Mouse (Mus musculus) left cerebral cortex, postnatal 4 days (tissue): ENCODE data around the gene Pard3. TPM values are rescaled to one million over a fixed set of nuclear protein-coding genes. Genes with fewer than 3 reads are reported as not detected.
"Not testable (repeated sequence)": the region's sequence is repeated elsewhere in the genome, so short reads cannot be mapped to it uniquely, and the experiment has no call there.

ENCODE experiments used
- DNase-seq: peaks from one replicate; pipeline ENCODE4 v3.0.0-alpha.2; 2022
- intact Hi-C: fragments of 180-260 bp; cut with DNase I; formaldehyde crosslinking; loops from one replicate; pipeline ENCODE4 v1.15.1; 2025
- total RNA-seq, 2 experiments: library from RNA; stranded (reverse); gene quantifications; 2 replicates each; pipeline ENCODE4 v1.2.3; 2021

The Pard3 gene
- total RNA-seq, 2 experiments from 2014 or later, result 25.5 to 27.0 TPM

DNA sequence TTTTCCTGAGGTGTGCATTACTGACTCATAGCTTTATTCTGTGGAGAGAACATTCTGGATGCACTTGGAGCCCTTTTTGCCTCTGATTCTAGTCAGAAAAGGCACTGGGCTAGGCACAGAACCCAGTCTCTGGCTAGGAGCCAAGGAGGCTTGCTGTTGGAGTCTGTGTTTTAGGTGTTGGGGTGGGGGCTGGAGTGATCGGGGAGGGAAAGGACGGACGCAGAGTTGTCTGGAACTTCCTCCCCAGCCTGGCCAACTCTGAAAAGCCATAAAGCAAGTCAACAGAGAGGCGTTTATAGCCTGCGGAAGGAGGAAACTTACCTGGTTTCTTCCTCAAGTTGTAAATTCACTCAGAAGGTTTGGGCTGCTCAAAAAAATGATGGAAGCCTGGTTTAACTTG is 70.6 kb downstream of the Pard3 start:
- intact Hi-C loops, result loop anchor here (10.0 kb wide), 1 partner anchor 70 kb away; the partner anchor contains the start of gene Pard3
- DNase-seq, result no peak

DNA sequence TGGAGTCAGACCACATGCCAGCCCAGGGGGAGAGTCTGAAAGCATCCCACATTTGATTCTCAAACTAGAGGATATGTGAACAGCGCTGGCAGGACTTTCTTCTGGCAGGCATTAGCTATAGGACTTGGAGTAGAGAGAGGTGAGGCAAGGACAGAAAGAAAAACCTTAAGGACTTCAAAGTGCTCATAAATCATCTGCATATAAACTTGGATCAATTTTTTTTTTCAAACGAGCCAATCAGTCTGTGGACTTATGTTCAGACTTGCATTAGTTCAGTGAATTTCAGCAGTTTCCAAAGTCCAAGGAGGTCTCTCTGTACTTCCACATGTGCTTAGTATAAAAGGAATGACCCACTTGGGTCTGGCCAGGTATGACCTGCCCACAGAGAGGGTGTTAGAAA is 72.5 kb downstream of the Pard3 start:
- intact Hi-C loops, result loop anchor here (2.0 to 10.0 kb wide), 2 partner anchors 71 to 149 kb away; partner anchors contain the start of gene Pard3
- no peak for DNase-seq

DNA sequence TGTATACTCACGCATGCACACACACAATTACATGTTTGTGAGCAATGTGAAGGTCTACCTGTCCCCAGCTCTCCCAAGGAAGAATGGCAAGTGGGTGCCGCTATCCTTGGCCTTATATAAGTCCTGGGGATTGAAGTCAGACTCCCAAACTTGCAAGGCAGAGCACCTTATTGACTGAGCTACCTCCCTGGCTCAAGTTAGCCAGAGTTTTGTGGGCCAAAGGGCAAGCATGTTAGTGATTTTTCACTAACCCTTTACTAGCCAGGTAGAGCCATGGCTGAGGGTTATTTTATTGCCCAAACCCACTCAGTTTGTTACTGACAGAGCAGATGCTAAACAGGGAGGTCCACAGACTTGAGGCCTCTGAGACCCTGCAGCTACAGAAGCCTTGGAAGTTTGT is 73.1 kb downstream of the Pard3 start:
- DNase-seq, result no peak
- intact Hi-C loops, result loop anchor here (2.0 to 10.0 kb wide), 2 partner anchors 72 to 150 kb away; partner anchors contain the start of gene Pard3

DNA sequence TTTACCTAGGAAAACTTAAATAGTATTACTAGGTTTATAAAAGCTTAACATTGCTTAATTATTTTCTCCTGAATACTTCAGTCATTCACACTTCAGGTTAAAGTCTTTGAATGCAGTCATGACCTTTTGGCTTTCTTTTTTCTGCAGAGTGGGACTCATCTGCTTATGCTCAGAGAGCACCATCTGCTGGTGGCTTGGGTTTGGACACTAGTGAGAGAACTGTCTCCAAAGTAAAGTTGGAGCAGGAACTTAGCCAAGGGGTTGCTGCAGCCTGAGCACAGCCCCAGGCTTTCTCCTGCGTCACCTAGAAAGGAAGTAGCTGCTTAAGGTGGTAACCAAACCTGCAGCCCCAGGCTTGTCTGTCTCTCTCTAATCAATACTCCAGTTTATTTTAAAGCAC is 75.5 kb downstream of the Pard3 start:
- DNase-seq, result peak; percentile 86
- intact Hi-C loops, result loop anchor here (10.0 kb wide), 1 partner anchor 74 kb away; the partner anchor contains the start of gene Pard3

DNA sequence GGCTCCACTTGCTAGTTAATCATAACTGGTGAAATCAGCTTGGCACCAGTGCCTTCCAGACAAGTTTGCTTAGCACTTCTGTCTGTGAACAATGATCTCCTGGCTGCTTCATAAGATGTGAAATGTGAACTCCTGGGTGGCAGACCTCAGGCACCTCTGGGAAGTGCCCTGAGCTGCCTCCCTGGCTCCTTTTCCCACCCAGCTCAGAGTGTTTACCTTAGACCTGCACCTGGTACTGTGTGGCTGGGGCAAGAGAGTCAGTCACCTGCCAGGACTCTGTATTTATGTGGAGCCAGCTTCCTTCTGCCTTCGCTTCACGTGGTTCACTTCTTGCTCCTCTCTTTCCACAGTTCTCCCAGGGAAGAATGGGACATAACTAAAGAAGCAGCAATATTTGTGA is 77.3 kb downstream of the Pard3 start:
- intact Hi-C loops, result no loop called here
- no peak for DNase-seq

DNA sequence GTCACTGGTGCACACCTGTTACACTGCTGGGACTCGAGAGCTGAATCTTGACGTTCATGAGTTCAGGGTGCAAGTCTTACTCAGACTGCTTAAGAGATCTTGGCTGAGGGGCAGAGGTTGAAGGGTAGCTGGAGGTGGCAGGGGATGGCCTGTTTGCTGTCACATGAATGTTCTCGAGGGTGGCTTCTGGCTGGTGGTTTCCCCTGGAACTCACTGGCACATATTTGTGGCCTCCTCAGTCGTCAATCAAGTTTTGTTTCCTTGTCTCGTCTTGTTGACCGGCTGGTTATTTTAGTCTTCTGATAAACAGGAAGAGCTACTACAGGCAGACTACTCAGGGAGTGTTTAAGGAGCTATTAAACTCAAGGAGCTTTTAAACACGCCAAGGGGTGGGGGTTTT is 79.9 kb downstream of the Pard3 start:
- intact Hi-C loops, result no loop called here
- DNase-seq, result no peak

DNA sequence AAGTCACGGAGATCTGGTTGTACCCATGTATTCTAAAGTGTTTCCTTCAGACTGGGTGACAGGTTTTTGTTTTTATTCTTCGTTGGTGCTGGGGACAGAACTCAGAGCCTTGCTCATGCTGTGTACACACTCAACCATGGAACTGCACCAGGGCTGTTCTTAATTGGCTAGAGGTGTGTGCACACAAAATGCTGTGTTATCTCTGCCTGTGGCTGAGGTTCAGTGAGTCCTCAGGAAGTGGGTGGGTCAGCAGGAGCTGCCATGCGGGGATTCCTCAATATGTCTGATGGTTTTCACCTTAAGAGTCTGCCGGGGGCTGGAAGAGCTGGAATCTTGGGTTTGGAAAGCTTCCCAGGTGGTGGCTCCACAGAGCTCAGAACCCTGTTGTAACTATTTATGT is 80.9 kb downstream of the Pard3 start:
- intact Hi-C loops, result no loop called here

DNA sequence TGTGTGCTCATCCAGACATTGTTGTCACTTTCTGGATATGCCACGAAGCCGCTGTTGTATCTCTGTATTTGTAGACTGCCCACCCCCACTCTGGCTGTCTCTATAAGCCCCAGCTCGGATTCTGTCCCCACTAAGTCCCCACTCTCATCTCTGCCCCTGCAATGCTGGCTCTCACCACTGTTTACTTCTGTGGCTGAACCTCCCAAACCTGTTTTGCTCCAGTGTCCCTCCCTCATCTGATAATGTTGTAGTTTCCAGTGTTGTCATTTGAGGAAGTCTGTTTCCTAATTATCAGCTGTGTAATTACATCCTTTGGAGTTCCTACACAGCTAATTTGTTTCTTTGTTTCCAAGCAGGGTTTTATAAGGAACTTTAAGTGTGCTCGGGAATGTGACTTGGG is 81.4 kb downstream of the Pard3 start:
- no peak for DNase-seq
- intact Hi-C loops, result no loop called here

More for the DNA sequence above, 80.9 kb downstream of the Pard3 start:
- no peak for DNase-seq

DNA sequence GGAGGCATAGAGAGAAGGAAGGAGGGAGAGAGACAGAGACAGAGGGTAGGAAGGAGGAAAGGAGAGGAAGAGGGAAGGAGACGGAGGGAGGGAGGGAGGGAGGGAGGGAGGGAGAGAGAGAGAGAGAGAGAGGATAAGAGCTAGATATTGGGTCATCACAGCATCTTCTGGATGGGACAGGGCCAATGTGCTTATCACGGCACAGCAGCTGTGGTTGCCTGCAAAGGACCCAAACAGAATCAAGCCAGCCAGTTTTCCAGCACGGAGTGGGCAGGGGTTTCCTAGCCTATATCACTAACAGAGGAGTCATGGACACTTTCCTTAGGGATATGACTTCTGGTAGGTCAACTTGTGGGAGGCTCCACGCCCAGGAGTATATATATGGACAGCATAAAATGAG is 82.4 kb downstream of the Pard3 start:
- DNase-seq, result no peak
- intact Hi-C loops, result no loop called here

DNA sequence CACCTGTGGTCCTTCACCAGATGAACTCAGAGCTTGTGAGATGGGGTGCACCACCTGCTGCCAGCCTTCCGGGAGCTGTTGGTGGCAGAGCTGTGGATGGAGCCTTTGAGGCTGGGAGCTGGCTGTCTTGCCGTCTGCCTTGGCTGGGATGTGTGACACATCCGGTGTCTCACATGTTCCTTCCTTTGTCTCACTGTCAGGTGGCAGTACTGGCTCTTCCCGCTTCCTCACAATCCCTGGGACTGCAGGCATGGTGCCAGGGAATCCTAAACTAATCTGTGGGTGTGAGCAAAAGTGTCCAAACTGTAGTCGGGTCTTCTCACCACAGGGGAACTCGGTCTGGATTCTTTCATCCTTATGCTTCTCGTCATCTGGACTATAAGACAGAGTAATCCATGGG is 85.1 kb downstream of the Pard3 start:
- peak; percentile 33 for DNase-seq
- intact Hi-C loops, result no loop called here

DNA sequence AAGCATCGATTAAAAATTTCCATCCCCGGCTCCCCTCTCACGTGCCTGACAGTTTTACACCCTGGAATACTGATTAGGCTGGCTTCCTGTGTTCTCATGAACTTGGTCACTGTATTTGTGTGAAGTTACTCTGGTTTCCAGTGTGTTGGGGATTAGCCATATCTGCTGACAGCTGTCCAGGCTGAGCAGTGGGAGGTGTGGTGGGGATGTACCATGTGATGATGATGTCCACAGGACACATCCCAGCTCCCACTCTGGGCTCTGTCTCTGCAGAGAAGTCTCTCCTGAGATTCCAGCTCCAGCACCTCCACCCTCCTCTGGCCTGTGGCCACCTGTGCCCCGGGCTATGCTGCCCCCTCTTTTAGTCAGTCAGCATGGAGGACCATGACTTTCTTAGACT is 87.0 kb downstream of the Pard3 start:
- DNase-seq, result no peak
- intact Hi-C loops, result no loop called here

DNA sequence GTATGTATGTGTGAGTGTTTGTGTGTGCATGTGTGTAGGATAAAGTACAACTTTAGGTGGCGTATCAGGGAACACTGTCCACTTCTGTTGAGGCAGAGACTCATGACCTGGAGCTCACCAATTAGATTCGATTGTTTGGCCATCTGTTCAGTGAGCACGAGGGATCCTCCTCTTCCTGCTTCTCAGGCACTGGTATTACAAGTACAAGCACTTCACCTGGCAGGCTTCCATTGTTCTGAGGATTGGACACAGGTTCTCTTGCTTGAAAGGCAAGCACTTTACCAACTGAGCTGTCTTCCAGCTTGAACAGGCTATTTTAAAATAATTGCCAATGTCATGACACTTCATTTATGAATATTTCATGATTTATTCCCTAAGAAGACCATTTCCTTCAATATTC is 88.0 kb downstream of the Pard3 start:
- intact Hi-C loops, result no loop called here
- no peak for DNase-seq

DNA sequence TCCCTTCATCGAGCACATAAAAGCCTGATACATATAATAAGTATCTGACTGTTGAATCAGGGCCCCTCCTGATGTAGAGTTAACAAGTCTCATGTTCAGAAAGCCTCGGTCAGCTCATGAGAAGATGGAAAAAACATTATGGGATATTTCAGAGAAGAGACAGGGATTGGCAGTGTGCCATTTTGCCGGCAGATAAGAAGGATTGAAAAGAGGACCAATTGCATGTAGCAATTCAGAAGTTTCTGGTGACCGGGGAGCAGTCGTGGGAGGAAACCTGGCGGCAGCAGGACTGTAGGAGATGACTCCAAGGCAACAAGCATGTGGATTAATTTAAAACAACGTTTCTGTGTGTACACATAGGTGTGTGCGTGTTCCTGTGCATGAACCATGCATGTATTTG is 93.4 kb downstream of the Pard3 start:
- no peak for DNase-seq
- intact Hi-C loops, result no loop called here

DNA sequence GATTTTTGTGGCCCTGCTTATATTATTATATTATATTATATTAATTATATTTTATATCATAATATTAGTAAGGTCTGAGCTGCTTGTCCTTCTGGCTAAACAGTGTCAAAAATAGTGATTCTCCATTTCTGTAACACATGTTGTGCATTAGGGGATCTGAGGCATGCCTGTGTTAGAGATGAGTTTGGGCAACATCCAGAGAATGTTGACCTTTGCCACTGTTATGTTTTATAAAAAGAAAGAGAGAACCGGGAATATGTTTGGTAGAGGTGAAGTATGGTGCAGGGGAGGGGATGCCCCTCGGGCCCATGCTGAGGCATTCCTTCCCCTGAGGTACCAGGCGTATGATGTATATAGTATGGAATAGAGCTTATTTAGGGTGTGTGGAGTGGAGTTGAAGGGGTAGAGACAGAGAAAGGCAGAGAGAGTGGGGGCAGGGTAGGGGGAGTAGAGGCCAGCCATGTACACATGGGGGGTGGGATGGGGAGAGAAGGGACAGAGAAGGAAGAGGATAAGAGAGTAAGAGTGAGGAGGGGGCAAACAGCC is 95.8 kb downstream of the Pard3 start:
- no peak for DNase-seq
- intact Hi-C loops, result no loop called here

DNA sequence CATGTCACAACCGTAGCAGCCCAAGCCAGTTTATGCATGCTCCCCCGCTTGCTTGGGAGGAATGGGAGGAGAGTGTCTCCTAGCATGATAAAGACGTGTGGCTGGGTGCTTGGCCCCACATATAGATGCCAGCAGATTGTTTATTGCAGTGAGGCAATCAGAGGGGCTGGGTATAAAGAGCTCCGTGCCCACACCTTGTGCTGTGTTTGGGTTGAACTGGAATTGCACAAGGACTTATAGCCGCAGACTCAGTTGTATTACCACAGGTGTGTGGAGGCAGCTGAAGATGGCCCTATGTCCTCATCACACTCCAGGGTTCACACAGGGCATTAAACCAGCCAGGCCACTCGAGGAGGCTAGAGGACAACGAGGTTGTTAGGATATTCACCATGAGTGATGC is 98.2 kb downstream of the Pard3 start:
- no peak for DNase-seq
- intact Hi-C loops, result no loop called here

DNA sequence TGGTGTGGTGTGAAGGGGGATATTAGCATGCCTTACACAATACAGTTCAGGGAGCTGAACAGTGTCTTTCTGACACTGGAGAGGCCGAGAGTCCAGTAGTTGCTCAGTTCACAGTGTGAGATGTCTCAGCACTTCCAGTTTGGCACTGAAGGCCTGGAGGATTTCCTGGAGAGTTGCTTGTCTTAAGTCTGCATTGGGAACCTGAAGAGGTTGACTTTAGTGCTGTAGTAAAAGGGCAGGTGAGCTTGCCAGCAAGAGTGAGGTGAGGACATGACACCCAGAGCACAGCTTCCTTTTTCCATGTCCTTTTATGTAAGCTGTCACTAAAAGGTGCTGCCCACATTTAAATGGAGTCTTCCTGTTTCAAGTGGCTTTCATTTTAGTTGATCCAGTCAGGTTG is 99.1 kb downstream of the Pard3 start:
- intact Hi-C loops, result no loop called here
- DNase-seq, result no peak

DNA sequence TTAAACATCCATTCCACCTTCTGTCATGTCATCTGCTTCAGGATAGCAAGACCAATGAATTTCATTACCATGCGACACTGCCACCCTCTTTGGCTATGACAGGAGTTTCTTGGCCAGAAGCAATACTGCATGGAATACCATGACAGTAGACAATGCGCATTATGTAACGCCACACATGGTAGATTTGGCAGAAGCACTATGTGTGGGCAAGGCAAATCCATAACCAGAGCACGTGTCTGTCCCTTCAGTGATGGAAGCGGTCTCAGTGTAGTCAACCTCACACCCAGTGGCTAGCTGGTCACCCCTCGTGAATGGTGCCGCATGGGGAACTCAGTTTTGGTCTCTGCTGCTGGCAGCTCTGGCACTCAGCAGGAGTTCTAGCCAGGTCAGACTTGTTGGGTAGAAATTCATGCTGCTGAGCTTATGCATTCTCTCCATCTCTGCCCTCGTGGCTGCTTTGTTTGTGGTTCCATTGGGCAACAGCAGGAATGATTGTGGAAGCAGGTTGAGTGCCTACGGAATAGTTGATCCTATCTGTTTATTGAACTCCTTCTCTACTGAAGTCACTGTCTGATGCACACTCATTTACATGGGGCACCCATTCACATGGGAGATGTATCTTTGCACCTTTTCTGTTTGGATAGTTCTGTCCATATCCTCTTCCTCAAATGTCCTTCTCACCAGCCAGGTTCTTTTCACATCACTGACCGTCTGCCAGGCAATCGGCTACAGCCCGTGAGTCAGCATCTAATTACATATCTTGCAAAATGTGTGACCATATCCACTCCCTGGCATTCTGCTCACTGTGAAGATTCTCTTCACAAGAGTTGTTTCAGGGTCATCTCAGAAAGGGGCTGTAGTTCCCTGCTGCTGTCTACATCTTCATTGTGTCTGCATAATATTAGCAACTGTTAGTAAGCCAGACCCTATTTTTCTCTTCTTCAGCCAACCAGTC is 100.9 kb downstream of the Pard3 start:
- no peak for DNase-seq
- intact Hi-C loops, result no loop called here

DNA sequence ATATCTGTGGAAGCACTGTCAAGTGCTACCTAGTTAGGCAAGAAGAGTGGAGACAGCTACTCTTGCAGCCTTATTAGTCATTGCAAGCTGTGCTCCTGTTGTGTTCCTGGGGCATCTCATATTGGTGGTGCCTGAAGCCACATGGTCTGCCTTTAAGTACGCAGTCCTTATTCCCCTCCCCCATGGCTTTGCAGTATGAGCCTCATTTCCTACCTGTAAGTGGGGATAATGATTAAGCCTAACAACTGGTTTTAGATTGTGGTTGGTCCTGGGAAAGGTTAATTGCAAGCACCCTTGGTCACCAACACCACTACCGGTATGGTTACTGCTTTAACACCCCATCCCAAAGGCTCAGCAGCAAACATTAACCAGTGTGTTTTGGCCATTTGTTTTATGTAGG is 104.8 kb downstream of the Pard3 start:
- no peak for DNase-seq
- intact Hi-C loops, result no loop called here

DNA sequence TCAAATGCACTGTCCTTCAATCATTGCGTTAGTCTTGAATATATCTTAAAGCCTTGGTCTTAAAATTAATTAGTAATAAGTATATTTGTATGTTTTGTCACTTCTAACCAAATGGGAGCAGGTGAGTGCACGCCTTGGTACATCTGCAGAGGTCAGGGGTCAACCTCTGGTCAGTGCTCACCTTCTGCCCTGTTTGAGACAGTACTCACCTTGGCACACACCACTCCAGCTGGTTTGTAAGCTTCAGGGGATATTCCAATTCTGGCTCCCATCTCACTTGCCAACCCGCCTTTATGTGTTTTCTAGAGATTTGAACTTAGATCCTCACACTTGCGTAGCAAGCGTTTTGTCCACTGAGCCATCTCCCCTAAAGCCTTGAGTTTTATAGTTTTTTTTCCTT is 105.7 kb downstream of the Pard3 start:
- intact Hi-C loops, result no loop called here
- DNase-seq, result no peak

DNA sequence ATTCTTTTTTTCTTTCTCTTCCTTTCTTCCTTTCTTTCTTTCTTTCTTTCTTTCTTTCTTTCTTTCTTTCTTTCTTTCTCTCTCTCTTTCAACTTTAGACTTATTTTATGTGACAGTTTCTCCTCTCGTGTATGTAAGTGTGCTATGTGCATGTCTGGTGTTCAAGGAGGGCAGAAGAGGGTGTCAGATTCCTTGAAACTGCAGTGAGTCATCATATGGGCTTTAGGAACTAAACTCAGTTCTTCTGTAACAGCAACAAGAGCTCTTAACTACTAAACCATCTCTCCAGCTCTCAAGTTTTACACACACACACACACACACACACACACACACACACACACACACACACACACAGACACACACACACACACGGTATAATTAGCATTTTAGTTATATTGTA is 106.7 kb downstream of the Pard3 start:
- intact Hi-C loops, result not testable (repeated sequence)

DNA sequence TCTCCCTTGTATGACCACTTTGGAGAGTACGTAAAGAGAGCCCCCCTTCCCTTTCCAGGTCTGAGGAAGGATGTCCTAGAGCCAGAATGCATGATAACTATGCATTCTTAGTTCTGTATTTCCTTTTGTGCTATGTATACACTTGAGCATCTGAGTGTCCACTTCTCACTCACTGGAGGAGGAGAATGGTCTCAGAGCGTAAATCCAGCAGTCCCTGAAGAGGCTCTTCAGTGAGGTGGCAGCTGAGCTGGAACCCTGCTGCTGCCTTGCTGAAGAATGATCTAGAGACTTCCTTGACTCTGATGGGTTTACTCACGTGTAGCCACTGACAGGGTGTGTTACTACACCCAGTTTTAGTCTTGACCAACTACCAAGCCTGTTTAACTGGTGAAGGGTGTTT is 107.2 kb downstream of the Pard3 start:
- intact Hi-C loops, result no loop called here
- DNase-seq, result no peak

More for the DNA sequence above, 106.7 kb downstream of the Pard3 start:
- not testable (repeated sequence) for DNase-seq

DNA sequence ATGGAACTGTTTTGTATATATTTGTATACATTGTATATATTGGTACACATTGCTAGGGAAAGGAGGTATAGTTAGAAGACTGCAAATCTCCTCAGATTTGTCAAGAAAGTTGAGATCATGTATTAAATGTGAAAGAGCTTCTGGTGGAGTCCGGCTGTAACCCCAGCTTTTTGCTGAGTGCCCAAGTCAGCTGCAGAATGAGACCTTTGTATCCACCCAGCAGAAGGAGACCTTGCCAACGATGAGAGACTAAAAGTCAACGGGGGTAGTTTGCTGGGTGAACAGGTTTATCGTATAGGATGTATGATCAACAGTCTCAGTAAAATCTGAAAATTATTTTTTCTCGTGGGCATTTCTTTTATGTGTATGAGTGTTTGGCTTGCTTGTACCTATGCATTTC is 109.8 kb downstream of the Pard3 start:
- intact Hi-C loops, result no loop called here
- DNase-seq, result no peak
